Mouse (Mus musculus) adrenal gland, adult 18-20 months (tissue): ENCODE measurements around the gene Dennd2a. TPM values are rescaled to one million over a fixed set of nuclear protein-coding genes. Genes with fewer than 3 reads are reported as not detected.

Experiments used
- DNase-seq, 2 experiments: peaks; one replicate each; pipeline ENCODE4 v3.0.0; 2021 to 2022; ENCODE audit warnings: low spot score in 2 of 2
- long read RNA-seq, 2 experiments: library from polyadenylated mRNA; stranded (forward); transcript quantifications; one replicate each; pipeline ENCODE4 v2.0.0; 2021
- total RNA-seq, 2 experiments: library from RNA; stranded (reverse); gene quantifications; 1 replicate in 1 of 2; 2 replicates in 1 of 2; pipeline ENCODE4 v1.2.3; 2021

Dennd2a gene
- total RNA-seq = 10 to 100 TPM in 1 of 2 experiments, 1 to 10 TPM in 1; 6.2 to 10.8 TPM
- long read RNA-seq, experiment 1, full-length matches to known transcripts = 4 of 6 reads
- long read RNA-seq, experiment 1, partial matches to known transcripts = 1 of 6 reads
- long read RNA-seq, experiment 1, other reads (novel, unspliced or antisense) = 1 of 6 reads
- long read RNA-seq, experiment 2, full-length matches to known transcripts = 2 of 9 reads
- long read RNA-seq, experiment 2, partial matches to known transcripts = 0 of 9 reads
- long read RNA-seq, experiment 2, other reads (novel, unspliced or antisense) = 7 of 9 reads

DNA sequence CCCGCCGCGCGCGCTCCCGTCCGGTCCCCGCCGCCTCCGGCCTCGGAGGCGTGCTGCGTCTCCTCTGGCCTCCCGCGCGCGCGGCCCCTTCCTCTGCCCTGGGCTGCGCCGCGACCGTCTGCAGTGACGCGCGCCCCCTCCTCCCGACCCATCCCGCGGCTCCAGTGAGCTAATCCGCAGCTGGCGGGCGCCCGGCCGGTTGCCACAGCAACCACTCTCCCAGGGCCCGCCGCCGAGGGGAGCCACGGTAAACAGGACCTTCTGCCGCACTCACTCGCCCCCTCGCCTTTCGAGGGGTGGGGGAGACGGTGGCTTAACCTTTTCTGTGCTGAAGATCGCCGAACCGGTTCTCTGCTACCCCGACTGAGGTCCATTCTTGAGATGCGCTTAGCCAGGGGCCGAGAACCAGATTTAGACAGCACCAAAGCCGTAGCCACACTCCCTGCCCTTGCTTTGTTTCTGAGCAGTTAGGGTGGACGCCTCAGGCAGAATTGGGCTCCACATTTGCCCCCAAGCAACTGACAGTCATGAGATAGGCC, at the start of gene Dennd2a:
Dennd2a (minus strand) TSS at position 145 of the 539 bp plus-strand sequence.
- DNase-seq = peak; percentile 60 to 64

- no peak for DNase-seq
Observed at GRCm38 (mm10) chr6:39607365-39607764, 49.7 kb upstream of the Dennd2a start.

DNA sequence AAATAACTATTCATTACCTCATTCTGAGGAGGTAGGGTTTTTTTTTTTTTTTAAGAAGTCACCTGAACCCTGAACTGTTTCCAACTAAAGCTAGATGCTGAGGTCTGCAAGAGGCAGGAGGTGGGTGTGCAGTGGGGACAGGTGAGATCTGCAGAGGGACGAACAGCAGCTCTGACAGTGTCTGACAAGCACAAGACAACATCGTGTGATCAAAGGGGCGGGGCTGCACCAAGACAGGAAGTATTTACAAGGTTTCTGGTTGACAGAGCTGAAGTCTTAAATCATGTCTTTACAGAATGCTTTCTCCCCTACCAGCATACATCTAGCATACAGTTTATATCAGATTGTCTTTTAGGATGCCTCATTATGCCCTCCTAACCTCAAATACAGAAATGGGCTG, 49.2 kb upstream of the Dennd2a start:
- no peak for DNase-seq

- no peak for DNase-seq
Observed at GRCm38 (mm10) chr6:39606056-39606455, 48.4 kb upstream of the Dennd2a start.

DNA sequence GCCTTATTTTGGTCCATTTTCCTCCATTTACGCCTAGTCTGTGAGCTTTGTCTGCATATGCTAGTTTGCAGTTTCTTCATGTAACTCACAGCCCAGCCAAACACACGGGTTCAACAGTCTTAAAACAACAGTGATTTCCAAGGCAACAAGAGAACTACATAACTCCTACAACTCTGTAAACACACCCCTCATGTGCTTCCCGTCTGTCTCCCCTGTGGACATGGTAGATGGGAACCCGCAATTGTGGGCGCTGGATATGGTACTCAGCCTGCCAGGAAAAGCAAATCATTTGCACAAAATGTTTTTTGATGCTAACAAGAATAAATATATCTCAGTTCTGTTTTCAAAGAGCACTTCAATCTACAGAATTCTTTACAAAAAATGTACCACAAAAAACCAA, 46.9 kb upstream of the Dennd2a start:
- DNase-seq = no peak

DNA sequence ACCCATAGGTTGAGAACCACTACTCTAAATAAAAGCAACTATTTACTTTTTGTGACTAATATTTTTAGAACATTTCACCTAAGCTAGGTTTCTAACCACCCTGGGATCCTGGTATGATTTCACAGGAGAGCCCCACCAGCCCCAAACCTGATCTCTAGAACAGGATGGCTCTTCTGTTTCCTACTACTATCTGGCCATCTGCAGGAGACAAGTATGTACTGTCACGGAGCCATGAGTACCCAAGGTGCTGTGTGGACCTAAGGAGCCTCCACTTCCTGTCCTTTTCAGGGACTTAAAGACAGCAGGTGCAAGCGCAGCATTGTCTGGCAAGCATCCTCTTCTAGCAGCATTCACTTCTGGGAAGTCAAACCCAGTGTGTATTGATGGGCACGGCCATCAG, 44.2 kb upstream of the Dennd2a start:
- DNase-seq = no peak

- DNase-seq = no peak
Observed at GRCm38 (mm10) chr6:39600851-39601250, 43.2 kb upstream of the Dennd2a start.

- peak; percentile 90 to 93 for DNase-seq
Observed at GRCm38 (mm10) chr6:39592401-39593214, 34.9 kb upstream of the Dennd2a start, which contains the start of gene Ndufb2. Gene Ndufb2, plus strand, starts transcription at chr6:39592574.

DNA sequence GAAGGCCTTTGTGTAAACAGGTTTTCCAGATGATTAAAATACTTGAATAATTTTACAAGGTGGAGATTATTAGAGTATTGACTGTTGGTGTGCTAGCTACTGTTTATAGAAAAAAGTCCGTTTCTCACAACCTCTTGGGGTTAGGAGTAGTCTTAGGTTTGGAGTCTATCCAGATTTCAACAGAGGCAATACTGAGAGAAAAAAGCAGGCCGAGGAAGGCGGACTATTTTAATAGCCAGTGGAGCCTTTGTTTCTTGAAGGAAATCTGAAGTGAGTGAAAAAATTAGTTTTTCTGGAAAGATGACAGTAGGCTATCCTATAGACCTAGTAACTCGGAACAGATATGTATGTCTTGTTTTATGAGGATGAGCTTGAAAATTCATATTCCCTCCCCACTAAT, 33.8 kb upstream of the Dennd2a start:
- DNase-seq = no peak

DNA sequence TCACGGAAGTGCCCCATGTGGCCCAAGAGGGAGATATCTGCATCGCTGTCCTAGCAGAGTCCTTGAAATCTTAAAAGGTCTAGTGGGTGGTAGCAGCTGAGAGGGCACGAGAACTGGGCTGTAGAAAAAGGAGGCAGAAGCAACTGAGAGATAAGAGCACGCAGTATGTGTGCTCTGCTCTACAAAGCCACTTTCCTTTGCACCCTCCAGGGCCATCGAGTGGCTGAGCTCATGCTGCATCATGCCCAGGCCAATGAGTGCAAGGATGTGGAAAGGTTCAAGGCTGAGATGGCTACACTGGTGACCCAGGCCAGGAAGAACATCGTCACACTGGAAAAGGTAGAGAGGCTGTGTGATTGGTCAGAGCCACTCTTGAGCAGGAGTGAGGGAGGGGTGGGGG, 27.9 kb upstream of the Dennd2a start, which contains the start of gene Gm42420:
Gm42420 (plus strand) TSS at position 237 of the 400 bp plus-strand sequence.
- no peak for DNase-seq

DNA sequence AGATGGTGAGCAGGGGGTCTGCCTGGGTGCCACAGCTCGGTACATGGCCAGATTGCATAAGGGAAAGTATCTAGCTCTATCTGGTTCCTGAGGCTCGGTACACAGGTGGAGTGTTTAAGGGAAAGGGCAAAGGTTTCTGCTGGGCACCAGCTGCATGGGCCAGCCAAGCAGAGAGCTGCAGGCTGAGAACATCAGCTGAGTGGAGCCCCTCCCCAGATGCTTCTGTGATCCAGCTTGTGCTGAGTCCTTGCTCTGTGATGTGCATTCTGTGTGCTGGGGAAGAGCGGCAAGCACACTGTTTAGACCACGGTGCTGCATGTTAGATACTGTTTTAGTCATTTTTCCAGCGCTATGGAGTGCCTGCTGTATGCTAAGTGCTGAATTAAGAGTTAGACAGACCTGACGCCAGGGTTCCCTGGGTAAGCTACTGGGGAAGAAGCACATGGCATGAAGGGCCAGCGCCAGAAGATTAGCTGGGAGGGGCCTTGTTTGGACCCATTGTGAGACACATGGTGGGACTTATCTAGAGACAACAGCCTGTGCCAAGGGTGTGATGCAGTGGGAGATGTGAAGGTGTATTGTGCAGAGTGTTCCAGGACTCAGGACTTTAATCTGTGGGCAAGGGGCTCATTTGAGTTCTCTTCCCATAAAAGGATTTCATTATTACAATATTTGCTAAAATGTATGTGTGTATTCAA, 23.6 kb upstream of the Dennd2a start:
- DNase-seq = no peak

GRCm38 (mm10) chr6:39580558-39580957, 22.9 kb upstream of the Dennd2a start:
- no peak for DNase-seq

DNA sequence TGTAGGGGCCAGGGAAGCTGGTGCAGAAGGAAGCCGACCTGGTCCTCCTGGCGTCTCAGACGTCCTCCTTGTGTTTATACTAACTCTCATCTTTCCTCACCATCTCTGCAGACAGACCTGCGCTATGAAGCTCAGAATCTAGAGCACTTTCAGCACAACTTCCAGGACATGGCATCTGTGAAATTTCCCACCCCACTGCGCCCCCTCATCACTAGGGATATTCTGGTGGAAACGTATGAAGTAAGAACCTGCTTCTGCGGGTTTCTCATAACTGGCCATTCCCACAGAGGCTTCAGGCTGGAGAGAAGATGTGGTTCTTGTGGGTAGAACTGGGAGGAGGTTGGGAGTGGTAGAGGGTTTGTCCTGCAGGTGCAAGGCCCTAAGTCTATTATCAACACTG, 21.9 kb upstream of the Dennd2a start:
- DNase-seq = no peak

- DNase-seq = no peak
Observed at GRCm38 (mm10) chr6:39574951-39575350, 17.3 kb upstream of the Dennd2a start.

DNA sequence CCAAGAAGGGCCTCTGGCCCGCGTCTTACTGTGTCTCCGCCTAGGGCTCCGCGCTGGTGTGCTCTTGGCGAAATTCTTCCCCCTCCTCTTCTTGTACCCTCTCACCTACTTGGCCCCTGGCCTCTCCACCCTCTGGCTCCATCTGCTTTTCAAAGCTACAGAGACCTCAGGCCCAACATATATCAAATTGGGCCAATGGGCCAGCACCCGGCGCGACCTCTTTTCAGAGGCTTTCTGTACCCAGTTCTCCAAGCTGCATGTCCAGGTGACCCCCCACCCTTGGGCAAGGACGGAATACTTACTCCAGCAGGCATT, 16.8 kb upstream of the Dennd2a start:
- DNase-seq = no peak

GRCm38 (mm10) chr6:39573791-39574554, 16.3 kb upstream of the Dennd2a start, which contains the start of gene Adck2:
Gene Adck2, plus strand, starts transcription at chr6:39573873.
- peak; percentile 73 to 74 for DNase-seq

DNA sequence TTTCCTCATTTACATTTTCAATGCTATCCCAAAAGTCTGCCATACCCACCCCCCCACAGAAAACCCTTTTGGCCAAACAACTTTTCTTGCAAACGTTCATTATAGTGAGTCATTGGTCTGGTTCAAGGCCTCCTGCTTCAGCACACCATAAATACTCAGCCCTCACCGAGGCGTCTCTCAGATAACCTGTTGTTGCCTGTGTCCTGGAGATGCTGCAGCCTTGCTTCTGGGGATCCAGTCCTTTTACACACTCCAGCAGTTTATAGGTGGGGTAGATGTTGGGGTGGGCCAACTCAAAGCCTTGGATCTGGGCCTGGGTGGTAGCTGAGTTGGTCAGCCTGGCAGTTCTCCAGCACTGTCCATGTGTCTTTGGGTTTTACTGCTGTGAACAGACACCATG, 12.8 kb upstream of the Dennd2a start:
- DNase-seq = peak in 1 of 2 experiments; percentile 26

- DNase-seq = no peak
Observed at GRCm38 (mm10) chr6:39567528-39567927, 9.9 kb upstream of the Dennd2a start.

DNA sequence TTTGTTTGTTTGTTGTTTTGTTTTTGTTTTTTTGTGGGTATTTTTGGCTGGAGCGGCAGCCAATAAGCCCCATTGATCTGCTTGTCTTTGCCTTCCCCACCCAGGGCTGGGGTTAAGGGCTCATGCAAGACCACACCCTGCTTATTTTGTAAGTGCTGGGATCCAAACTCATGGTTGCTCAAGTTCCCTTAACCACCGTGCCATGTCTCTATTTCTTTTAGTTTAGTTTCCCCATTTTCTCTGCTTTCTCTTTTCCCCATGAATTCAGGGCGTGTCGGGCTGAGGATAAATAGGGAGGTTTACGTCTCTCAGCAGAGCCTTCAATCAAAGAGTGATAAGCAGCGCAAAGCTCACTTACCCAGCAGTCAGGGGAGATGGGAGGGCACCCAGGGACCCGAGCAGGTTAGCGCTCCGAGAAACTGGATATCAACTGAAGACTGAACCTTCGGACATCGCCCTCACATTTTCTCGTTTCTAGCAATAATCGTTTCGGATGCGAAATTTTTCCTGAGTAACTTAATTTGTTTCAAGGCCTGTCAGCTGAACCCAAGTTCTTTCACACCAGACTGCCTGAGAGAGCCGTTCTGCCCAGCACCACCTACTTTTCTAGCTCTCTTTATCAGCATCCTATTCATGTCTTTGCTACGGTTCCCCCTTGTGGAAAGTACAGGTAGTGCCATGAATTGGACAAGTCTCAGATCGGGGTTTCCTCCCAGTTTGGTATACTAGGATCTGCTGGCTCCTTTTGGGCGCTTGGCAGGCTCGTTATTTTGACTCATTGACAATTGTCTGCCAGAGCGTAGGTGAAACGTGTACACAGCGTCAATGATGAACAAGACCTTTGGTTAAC, 4.7 kb upstream of the Dennd2a start:
- peak; percentile 65 to 72 for DNase-seq
